Mouse (Mus musculus) MEL (cell line): ENCODE data around the gene Fhad1.

ENCODE experiments used
- CHD1 ChIP-seq: IDR thresholded peaks from 2 replicates; pipeline ENCODE4 v1.6.1; 2012; ENCODE audit warnings: low read depth, mild to moderate bottlenecking, inconsistent platforms, low read length, improper control_type of control experiment
- CTCF ChIP-seq, 3 experiments: IDR thresholded peaks in 2 of 3; conservative IDR thresholded peaks in 1 of 3; 2 replicates each; pipeline ENCODE4 v1.5.1; 2011 to 2012; ENCODE audit warnings: low read length in 3 of 3, low read depth in 2 of 3, mild to moderate bottlenecking in 2 of 3, improper control_type of control experiment in 1 of 3, inconsistent platforms in 1 of 3, mixed read lengths in 1 of 3, moderate library complexity in 1 of 3; ENCODE audit not compliant: control insufficient read depth in 1 of 3, insufficient read depth in 1 of 3, poor library complexity in 1 of 3, severe bottlenecking in 1 of 3
- E2F4 ChIP-seq: IDR thresholded peaks from 2 replicates; pipeline ENCODE4 v1.6.1; 2011; ENCODE audit warnings: low read depth, low read length, improper control_type of control experiment, borderline replicate concordance
- SIN3A ChIP-seq: IDR thresholded peaks from 2 replicates; pipeline ENCODE4 v1.6.1; 2012; ENCODE audit warnings: low read length, improper control_type of control experiment, inconsistent platforms
- USF2 ChIP-seq, 2 experiments: IDR thresholded peaks; 2 replicates each; pipeline ENCODE4 v1.6.1; 2011 to 2012; ENCODE audit warnings: improper control_type of control experiment in 2 of 2, low read length in 2 of 2, borderline replicate concordance in 1 of 2, inconsistent platforms in 1 of 2, low read depth in 1 of 2, mild to moderate bottlenecking in 1 of 2; ENCODE audit not compliant: insufficient read depth in 1 of 2

DNA sequence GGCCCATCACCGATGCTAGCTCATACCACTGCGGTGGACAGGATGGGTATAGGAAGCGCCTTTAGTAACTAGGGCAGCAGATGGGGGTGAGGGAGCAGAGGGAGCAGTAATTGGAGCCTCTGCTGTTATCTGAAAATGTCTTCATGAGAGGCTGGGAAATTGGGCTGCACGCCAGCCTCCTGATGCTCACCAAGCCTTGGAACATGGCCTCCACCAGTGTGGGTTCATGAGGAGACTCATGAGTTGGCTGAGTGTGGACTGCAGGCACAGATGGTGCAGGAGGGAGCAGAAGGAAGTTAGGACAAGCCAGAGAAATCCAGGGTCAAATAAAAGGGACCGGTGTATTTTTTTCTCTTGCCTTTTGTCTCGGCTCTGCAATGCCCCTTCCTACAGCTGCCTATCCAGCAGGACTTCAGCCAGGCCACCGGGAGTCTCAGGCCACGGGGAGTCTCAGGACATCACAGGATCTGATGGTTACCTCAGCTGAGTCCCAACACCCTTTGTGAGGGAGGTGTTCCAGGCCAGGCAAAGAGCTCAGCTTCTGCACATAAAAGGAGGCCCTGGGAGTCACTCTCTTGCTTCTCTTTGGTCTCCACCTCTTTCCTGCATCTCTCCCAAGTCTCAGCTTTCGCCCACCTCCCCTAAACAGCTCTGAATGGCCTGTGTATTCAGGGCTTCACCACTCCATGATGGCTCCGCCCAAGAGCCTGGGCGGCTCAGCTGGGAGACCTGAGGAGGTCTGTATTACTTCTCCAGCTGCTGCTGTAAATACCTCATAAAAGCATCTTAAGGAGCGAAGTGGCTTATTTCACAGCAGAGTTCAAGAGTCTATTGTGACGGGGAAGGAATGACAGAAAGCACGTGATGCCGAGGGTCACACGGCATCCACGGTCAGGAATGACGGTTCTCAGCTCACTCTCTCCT lies 45.8 kb upstream of the Fhad1 start:
- TF ChIP-seq CTCF (IDR thresholded peaks at IDR 0.05 in 2 of 3, conservative IDR thresholded peaks at IDR 0.05 in 1 of 3; ENCODE audit: control insufficient read depth in 1 of 3, insufficient read depth in 1 of 3, low read depth in 2 of 3, low read length in 3 of 3, poor library complexity in 1 of 3, severe bottlenecking in 1 of 3) (no peak), SIN3A (no peak), E2F4 (no peak), USF2 (IDR thresholded peaks at IDR 0.05; ENCODE audit: borderline replicate concordance in 1 of 2, insufficient read depth in 1 of 2, low read depth in 1 of 2, low read length in 2 of 2) (no peak), CHD1 (no peak)
